Mouse (Mus musculus) liver, embryonic 14.5 days (tissue): ENCODE measurements around the gene Htr2b.

Experiments used
- CTCF ChIP-seq: IDR thresholded peaks from 2 replicates; pipeline ENCODE4 v1.5.1; 2016; ENCODE audit warnings: antibody characterized with exemption, low read depth, control low read depth
- EP300 ChIP-seq: IDR thresholded peaks from 2 replicates; pipeline ENCODE4 v1.6.1; 2016; ENCODE audit warnings: antibody characterized with exemption, low read depth

DNA sequence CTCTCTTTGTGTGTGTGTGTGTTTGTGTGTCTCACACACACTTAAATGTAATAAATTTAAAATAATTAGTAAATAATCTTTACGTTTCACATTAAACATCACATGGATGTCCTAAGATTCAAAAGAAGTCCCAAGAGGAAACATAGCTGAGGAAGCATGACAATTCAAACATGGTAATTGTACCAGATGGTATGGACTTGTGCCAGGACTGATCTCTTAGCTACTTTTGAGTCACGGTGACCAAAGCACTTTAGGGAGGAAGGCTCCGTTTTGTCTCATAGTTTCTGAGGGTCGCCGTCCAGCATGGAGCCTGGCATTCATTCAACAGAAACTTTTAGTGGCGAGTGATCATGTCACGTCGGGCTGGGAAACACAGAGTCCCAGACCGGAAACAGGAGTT lies 36.4 kb upstream of the Htr2b start:
- no peak for TF ChIP-seq EP300
- no peak for TF ChIP-seq CTCF
